Mouse (Mus musculus) CH12.LX (cell line): ENCODE measurements around the gene Stx1a. TPM values are rescaled to one million over a fixed set of nuclear protein-coding genes. Genes with fewer than 3 reads are reported as not detected.

Experiments
- DNase-seq: peaks from one replicate; pipeline ENCODE4 v3.0.0-alpha.2; 2013; ENCODE audit errors: extremely low read depth
- H3K27ac ChIP-seq: 2 replicates; pipeline ENCODE4 v1.5.1; 2012; ENCODE audit warnings: low read depth, mild to moderate bottlenecking, control low read depth, moderate library complexity; ENCODE audit not compliant: insufficient read depth
- H3K27me3 ChIP-seq: replicated peaks from 2 replicates; pipeline ENCODE3; 2012; ENCODE audit warnings: inconsistent platforms
- H3K36me3 ChIP-seq, 2 experiments: replicated peaks in 1 of 2; 2 replicates each; pipeline versions ENCODE3 to v1.6.1; 2012; ENCODE audit warnings: inconsistent platforms in 1 of 2, low read length in 1 of 2, mild to moderate bottlenecking in 1 of 2, mixed read lengths in 1 of 2, moderate library complexity in 1 of 2; ENCODE audit not compliant: control insufficient read depth in 1 of 2, insufficient read depth in 1 of 2
- H3K4me1 ChIP-seq, 2 experiments: 2 replicates each; pipeline ENCODE4 v1.6.1; 2012; ENCODE audit warnings: inconsistent platforms in 1 of 2, moderate library complexity in 1 of 2; ENCODE audit not compliant: insufficient read depth in 2 of 2, control insufficient read depth in 1 of 2
- H3K4me2 ChIP-seq: 2 replicates; pipeline ENCODE4 v1.6.1; 2012; ENCODE audit warnings: low read depth, mild to moderate bottlenecking, control low read depth; ENCODE audit not compliant: poor library complexity, insufficient read depth, severe bottlenecking
- H3K4me3 ChIP-seq, 3 experiments: fragments of 150-350 bp in 1 of 3; sonication (generic) in 1 of 3; replicated peaks in 1 of 3; 2 replicates each; pipeline versions ENCODE3 to v1.5.1; 2011 to 2012; ENCODE audit warnings: low read depth in 2 of 3, low read length in 2 of 3, mild to moderate bottlenecking in 2 of 3, moderate library complexity in 2 of 3, control low read depth in 1 of 3, improper control_type of control experiment in 1 of 3, inconsistent platforms in 1 of 3, mixed read lengths in 1 of 3; ENCODE audit not compliant: poor library complexity in 1 of 3
- H3K79me2 ChIP-seq: replicated peaks from 2 replicates; pipeline ENCODE4 v1.6.1; 2012; ENCODE audit warnings: mild to moderate bottlenecking, moderate library complexity; ENCODE audit not compliant: control insufficient read depth, poor library complexity, insufficient read depth, severe bottlenecking; ENCODE audit errors: extremely low read depth
- H3K9ac ChIP-seq: 2 replicates; pipeline ENCODE4 v1.6.1; 2012; ENCODE audit warnings: low read depth, mild to moderate bottlenecking, control low read depth, moderate library complexity; ENCODE audit not compliant: insufficient read depth
- H3K9me3 ChIP-seq: replicated peaks from 2 replicates; pipeline ENCODE3; 2012; ENCODE audit warnings: low read length, inconsistent platforms, mixed read lengths
- CHD1 ChIP-seq: IDR thresholded peaks from 2 replicates; pipeline ENCODE4 v1.6.1; 2012; ENCODE audit warnings: low read depth, low read length, improper control_type of control experiment, inconsistent platforms
- CTCF ChIP-seq, 2 experiments: IDR thresholded peaks in 1 of 2; conservative IDR thresholded peaks in 1 of 2; 2 replicates each; pipeline ENCODE4 v1.5.1; 2011 to 2012; ENCODE audit warnings: low read depth in 2 of 2, low read length in 2 of 2, improper control_type of control experiment in 1 of 2, inconsistent platforms in 1 of 2, mild to moderate bottlenecking in 1 of 2, moderate library complexity in 1 of 2
- ELF1 ChIP-seq: IDR thresholded peaks from 2 replicates; pipeline ENCODE4 v1.6.1; 2014; ENCODE audit warnings: low read depth, mild to moderate bottlenecking, inconsistent platforms, low read length, improper control_type of control experiment
- HCFC1 ChIP-seq: IDR thresholded peaks from 2 replicates; pipeline ENCODE4 v1.6.1; 2012; ENCODE audit warnings: low read depth, mild to moderate bottlenecking, inconsistent platforms, low read length, improper control_type of control experiment
- IRF4 ChIP-seq: IDR thresholded peaks from 2 replicates; pipeline ENCODE4 v1.6.1; 2014; ENCODE audit warnings: low read depth, mild to moderate bottlenecking, inconsistent platforms, low read length, improper control_type of control experiment
- MAFK ChIP-seq: IDR thresholded peaks from 2 replicates; pipeline ENCODE4 v1.6.1; 2011; ENCODE audit warnings: low read length, improper control_type of control experiment; ENCODE audit not compliant: insufficient replicate concordance
- MEF2A ChIP-seq: IDR thresholded peaks from 2 replicates; pipeline ENCODE4 v1.6.1; 2014; ENCODE audit warnings: low read depth, mild to moderate bottlenecking, inconsistent platforms, low read length, improper control_type of control experiment, borderline replicate concordance
- MXI1 ChIP-seq: IDR thresholded peaks from 2 replicates; pipeline ENCODE4 v1.6.1; 2011; ENCODE audit warnings: mild to moderate bottlenecking, low read depth, low read length, improper control_type of control experiment
- NELFE ChIP-seq: IDR thresholded peaks from 2 replicates; pipeline ENCODE4 v1.6.1; 2011; ENCODE audit warnings: low read depth, low read length, improper control_type of control experiment
- NRF1 ChIP-seq: IDR thresholded peaks from 2 replicates; pipeline ENCODE4 v1.6.1; 2014; ENCODE audit warnings: low read depth, mild to moderate bottlenecking, inconsistent platforms, low read length, improper control_type of control experiment, moderate library complexity
- RAD21 ChIP-seq: IDR thresholded peaks from 2 replicates; pipeline ENCODE4 v1.6.1; 2011; ENCODE audit warnings: low read depth, mild to moderate bottlenecking, low read length, improper control_type of control experiment, moderate library complexity
- SMC3 ChIP-seq: IDR thresholded peaks from 2 replicates; pipeline ENCODE4 v1.6.1; 2011; ENCODE audit warnings: low read depth, low read length, improper control_type of control experiment
- TCF12 ChIP-seq: IDR thresholded peaks from 2 replicates; pipeline ENCODE4 v1.6.1; 2014; ENCODE audit warnings: low read depth, mild to moderate bottlenecking, inconsistent platforms, low read length, improper control_type of control experiment
- USF1 ChIP-seq: IDR thresholded peaks from 2 replicates; pipeline ENCODE4 v1.6.1; 2014; ENCODE audit warnings: low read depth, mild to moderate bottlenecking, inconsistent platforms, low read length, improper control_type of control experiment
- ZKSCAN1 ChIP-seq: IDR thresholded peaks from 2 replicates; pipeline ENCODE4 v1.6.1; 2012; ENCODE audit warnings: low read depth, inconsistent platforms, low read length, improper control_type of control experiment, borderline replicate concordance
- ZMIZ1 ChIP-seq: IDR thresholded peaks from 2 replicates; pipeline ENCODE4 v1.6.1; 2012; ENCODE audit warnings: low read depth, mild to moderate bottlenecking, inconsistent platforms, low read length, improper control_type of control experiment
- dilution Hi-C: fragments of 300-500 bp; cut with MboI; formaldehyde crosslinking; loops from 2 replicates; pipeline ENCODE4 v1.14.3; 2020; ENCODE audit warnings: low sequenced_read_pairs; ENCODE audit not compliant: extremely low pct_unique_long_range_greater_than_20kb, extremely low pct_ligation_motif_present
- in situ Hi-C: fragments of 300-500 bp; cut with MboI; formaldehyde crosslinking; loops from 3 replicates; pipeline ENCODE4 v1.14.3; 2019; ENCODE audit warnings: low sequenced_read_pairs, low pct_ligation_motif_present, low pct_unique_long_range_greater_than_20kb, mixed read lengths
- polyA plus RNA-seq: library from polyadenylated mRNA; unstranded; fragments of >175 nt; gene quantifications from 2 replicates; pipeline ENCODE4 v1.2.1, GENCODE M21; 2012; ENCODE audit warnings: low read depth; ENCODE audit not compliant: insufficient read length
- total RNA-seq, 2 experiments: library from RNA; depleted of rRNA; stranded (reverse); fragments of 300-350 nt in 1 of 2; fragments of >200 nt in 1 of 2; gene quantifications; 2 replicates each; pipeline ENCODE4 v1.2.3; 2012 to 2014

The Stx1a gene
- total and polyA plus RNA-seq, 3 experiments: 1.1 to 3.0 (median 2.0) TPM

- no peak overlapping the region for H3K4me3 ChIP-seq
- TF ChIP-seq ZKSCAN1: no peak
- no peak for TF ChIP-seq ZMIZ1
- TF ChIP-seq NELFE: no peak
- no peak for TF ChIP-seq MXI1
- no peak overlapping the region for H3K27ac ChIP-seq
- dilution Hi-C loops: no loop called here
- no peaks in the 10 kb centered on the region for H3K9me3 ChIP-seq
- peaks cover 3 to 12% of the 10 kb centered on the region in 2 experiments; a peak in 3 of 4 replicates for H3K4me1 ChIP-seq
- H3K4me2 ChIP-seq: no peak overlapping the region
- H3K79me2 ChIP-seq: no peaks in the 10 kb centered on the region
- H3K9ac ChIP-seq: no peak overlapping the region
- no peak for DNase-seq
- H3K36me3 ChIP-seq: no peaks in the 10 kb centered on the region
- peaks cover 38% of the 10 kb centered on the region for H3K27me3 ChIP-seq
- in situ Hi-C loops: loop anchor here (5.0 kb wide), 1 partner anchor 51 kb away; the partner anchor contains the start of gene Stx1a
Measured at GRCm38 (mm10) chr5:135073349-135074150, 50.3 kb downstream of the Stx1a start.

GRCm38 (mm10) chr5:135075655-135076054, 52.4 kb downstream of the Stx1a start:
- DNase-seq: no peak
- Histone ChIP-seq H3K9ac (no peak overlapping the region), H3K27me3 (peaks cover 55% of the 10 kb centered on the region)
- in situ Hi-C loops: no loop called here
- peak; percentile 48 for TF ChIP-seq SMC3
- no peak for TF ChIP-seq USF1
- peak; percentile 35 for TF ChIP-seq RAD21
- TF ChIP-seq CTCF (conservative IDR thresholded peaks at IDR 0.05 in 1 of 2, IDR thresholded peaks at IDR 0.05 in 1 of 2; ENCODE audit: low read depth in 2 of 2, low read length in 2 of 2): peak in 1 of 2 experiments; percentile 60; a peak in 2 of 4 replicates
- no peak for TF ChIP-seq MEF2A
- TF ChIP-seq, all 38 proteins: peak for 3
- peaks cover 3 to 14% of the 10 kb centered on the region in 2 experiments; a peak in 3 of 4 replicates for H3K4me1 ChIP-seq
- no peaks in the 10 kb centered on the region for H3K36me3 ChIP-seq
- no peaks in the 10 kb centered on the region for H3K9me3 ChIP-seq
- H3K4me3 ChIP-seq: no peak overlapping the region
- no peak overlapping the region for H3K27ac ChIP-seq
- H3K4me2 ChIP-seq: no peak overlapping the region
- no peaks in the 10 kb centered on the region for H3K79me2 ChIP-seq
- dilution Hi-C loops: no loop called here

- H3K27ac ChIP-seq: no peak overlapping the region
- dilution Hi-C loops: no loop called here
- peaks cover 3 to 14% of the 10 kb centered on the region in 2 experiments; a peak in 3 of 4 replicates for H3K4me1 ChIP-seq
- TF ChIP-seq IRF4: no peak
- no peak for TF ChIP-seq NELFE
- no peak for TF ChIP-seq MAFK
- no peak for TF ChIP-seq MXI1
- TF ChIP-seq ZMIZ1: no peak
- TF ChIP-seq TCF12: no peak
- no peak for TF ChIP-seq NRF1
- no peak for TF ChIP-seq CHD1
- TF ChIP-seq HCFC1: no peak
- TF ChIP-seq ELF1: no peak
- H3K4me2 ChIP-seq: no peak overlapping the region
- no peak overlapping the region for H3K9ac ChIP-seq
- peaks cover 54% of the 10 kb centered on the region for H3K27me3 ChIP-seq
- no peaks in the 10 kb centered on the region for H3K36me3 ChIP-seq
- DNase-seq: no peak
- in situ Hi-C loops: no loop called here
- H3K4me3 ChIP-seq: no peak overlapping the region
- H3K9me3 ChIP-seq: no peaks in the 10 kb centered on the region
- no peaks in the 10 kb centered on the region for H3K79me2 ChIP-seq
Measured at GRCm38 (mm10) chr5:135076368-135076767, 53.1 kb downstream of the Stx1a start.
